Mouse (Mus musculus) liver, postnatal 0 days (tissue): Measurements from ENCODE around the gene Mnd1.

Experiments
- CTCF ChIP-seq: sonication (generic); IDR thresholded peaks from 2 replicates; pipeline ENCODE4 v1.5.1; 2016; ENCODE audit warnings: antibody characterized with exemption, low read depth
- EP300 ChIP-seq: IDR thresholded peaks from 2 replicates; pipeline ENCODE4 v1.6.1; 2016; ENCODE audit warnings: antibody characterized with exemption, low read depth, mild to moderate bottlenecking

- TF ChIP-seq CTCF (no peak), EP300 (no peak)
Observed at GRCm38 (mm10) chr3:84165391-84165790, 9.8 kb upstream of the Mnd1 start.
